Mouse (Mus musculus): ENCODE measurements around the gene 4930556J24Rik. TPM values are rescaled to one million over a fixed set of nuclear protein-coding genes. Genes with fewer than 3 reads are reported as not detected.

The 4930556J24Rik gene
- polyA plus RNA-seq, 1 experiment from 2014 or later, result 0.16 TPM

DNA sequence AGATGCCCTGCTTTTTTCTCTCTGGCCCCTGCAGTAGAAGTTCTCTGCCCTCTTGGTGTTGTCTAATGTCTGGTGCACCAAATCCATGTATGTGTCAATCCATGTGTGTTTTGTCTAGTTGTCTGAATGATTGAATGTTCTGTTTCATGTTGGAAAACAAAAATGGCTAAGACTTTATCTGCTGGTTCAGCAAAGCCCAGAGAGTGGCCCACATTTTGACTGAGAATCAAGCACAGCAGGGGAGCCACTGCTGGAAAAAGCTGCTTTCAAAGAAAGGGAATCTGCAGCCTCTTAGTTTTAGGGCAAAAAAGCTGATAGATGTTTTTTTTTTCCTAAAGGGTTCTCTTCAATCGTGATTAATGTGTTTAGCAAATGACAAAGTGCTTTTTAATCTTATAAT is 30.2 kb downstream of the 4930556J24Rik start:
- 34% methylated on average over 1 of the region's 1 CpGs for WGBS
- no peak for ATAC-seq
- H3K4me2 ChIP-seq (replicated peaks; ENCODE audit: low read depth), result no peak overlapping the region
- H3K36me3 ChIP-seq (ENCODE audit: control insufficient read depth, insufficient read depth), result no peaks in the 10 kb centered on the region
- H3K9ac ChIP-seq (ENCODE audit: low read depth, low read length), result no peak overlapping the region
- no peaks in the 10 kb centered on the region for H3K27me3 ChIP-seq (replicated peaks; ENCODE audit: control insufficient read depth, insufficient read depth, low read length)
- H3K9me3 ChIP-seq (ENCODE audit: control insufficient read depth), result no peaks in the 10 kb centered on the region
- no peaks in the 10 kb centered on the region for H3K4me1 ChIP-seq (replicated peaks; ENCODE audit: control insufficient read depth, insufficient read depth, low read length)
- H3K4me3 ChIP-seq (ENCODE audit: low read depth, low read length), result no peak overlapping the region
- no peak overlapping the region for H3K27ac ChIP-seq (ENCODE audit: low read depth, low read length)
- TF ChIP-seq CTCF (IDR thresholded peaks at IDR 0.05; ENCODE audit: low read depth), result no peak

GRCm38 (mm10) chr11:3941371-3941770 is 35.2 kb downstream of the 4930556J24Rik start:
- H3K4me3 ChIP-seq (ENCODE audit: low read depth, low read length), result no peak overlapping the region
- H3K27me3 ChIP-seq (replicated peaks; ENCODE audit: control insufficient read depth, insufficient read depth, low read length), result no peaks in the 10 kb centered on the region
- no peaks in the 10 kb centered on the region for H3K36me3 ChIP-seq (ENCODE audit: control insufficient read depth, insufficient read depth)
- ATAC-seq, result no peak
- no peak overlapping the region for H3K9ac ChIP-seq (ENCODE audit: low read depth, low read length)
- H3K4me2 ChIP-seq (replicated peaks; ENCODE audit: low read depth), result no peak overlapping the region
- H3K9me3 ChIP-seq (ENCODE audit: control insufficient read depth), result no peaks in the 10 kb centered on the region
- TF ChIP-seq CTCF (IDR thresholded peaks at IDR 0.05; ENCODE audit: low read depth), result no peak
- WGBS, result 78% methylated on average over 7 of the region's 7 CpGs
- no peaks in the 10 kb centered on the region for H3K4me1 ChIP-seq (replicated peaks; ENCODE audit: control insufficient read depth, insufficient read depth, low read length)
- H3K27ac ChIP-seq (ENCODE audit: low read depth, low read length), result no peak overlapping the region

- Histone ChIP-seq H3K27me3 (replicated peaks; ENCODE audit: control insufficient read depth, insufficient read depth, low read length) (no peaks in the 10 kb centered on the region), H3K4me2 (replicated peaks; ENCODE audit: low read depth) (0 out of 2 replicates have a peak overlapping the region, but pooled peaks have one; percentile 27), H3K4me3 (ENCODE audit: low read depth, low read length) (no peak overlapping the region), H3K36me3 (ENCODE audit: control insufficient read depth, insufficient read depth) (no peaks in the 10 kb centered on the region), H3K9me3 (ENCODE audit: control insufficient read depth) (no peaks in the 10 kb centered on the region), H3K4me1 (replicated peaks; ENCODE audit: control insufficient read depth, insufficient read depth, low read length) (no peaks in the 10 kb centered on the region), H3K9ac (ENCODE audit: low read depth, low read length) (no peak overlapping the region), H3K27ac (ENCODE audit: low read depth, low read length) (no peak overlapping the region)
- ATAC-seq, result 0 out of 2 replicates have a peak, but pooled peaks have one; percentile 38
- 54% methylated on average over 13 of the region's 13 CpGs for WGBS
- no peak for TF ChIP-seq CTCF (IDR thresholded peaks at IDR 0.05; ENCODE audit: low read depth)
Measured at GRCm38 (mm10) chr11:3937321-3937874, 39.2 kb downstream of the 4930556J24Rik start.

DNA sequence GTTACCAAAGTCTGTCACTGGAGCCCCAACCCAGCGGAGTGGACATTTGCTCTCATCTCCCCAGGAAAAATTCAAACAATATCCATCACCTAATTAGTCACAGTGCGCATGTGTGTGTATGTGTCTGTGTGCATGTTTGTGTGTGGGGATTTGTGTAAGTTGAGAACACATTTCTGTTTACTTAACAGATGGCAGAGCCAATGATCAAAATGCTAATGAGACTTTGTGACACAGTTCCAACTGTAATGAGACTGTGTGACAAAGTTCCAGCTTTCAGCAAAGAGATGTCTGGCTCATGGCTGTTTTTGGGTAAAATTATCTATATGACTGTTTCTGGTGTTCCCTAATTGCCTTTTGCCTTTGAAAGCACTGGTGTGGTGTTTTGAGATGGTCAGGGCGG is 40.3 kb downstream of the 4930556J24Rik start:
- H3K9ac ChIP-seq (ENCODE audit: low read depth, low read length), result no peak overlapping the region
- no peak overlapping the region for H3K4me3 ChIP-seq (ENCODE audit: low read depth, low read length)
- H3K27me3 ChIP-seq (replicated peaks; ENCODE audit: control insufficient read depth, insufficient read depth, low read length), result no peaks in the 10 kb centered on the region
- TF ChIP-seq CTCF (IDR thresholded peaks at IDR 0.05; ENCODE audit: low read depth), result no peak
- H3K4me2 ChIP-seq (replicated peaks; ENCODE audit: low read depth), result no peak overlapping the region
- H3K27ac ChIP-seq (ENCODE audit: low read depth, low read length), result no peak overlapping the region
- no peak for ATAC-seq
- no peaks in the 10 kb centered on the region for H3K4me1 ChIP-seq (replicated peaks; ENCODE audit: control insufficient read depth, insufficient read depth, low read length)
- no peaks in the 10 kb centered on the region for H3K9me3 ChIP-seq (ENCODE audit: control insufficient read depth)
- H3K36me3 ChIP-seq (ENCODE audit: control insufficient read depth, insufficient read depth), result no peaks in the 10 kb centered on the region
- WGBS, result 86% methylated on average over 3 of the region's 3 CpGs

GRCm38 (mm10) chr11:3935135-3935534 is 41.4 kb downstream of the 4930556J24Rik start:
- WGBS, result 70% methylated on average over 4 of the region's 4 CpGs

DNA sequence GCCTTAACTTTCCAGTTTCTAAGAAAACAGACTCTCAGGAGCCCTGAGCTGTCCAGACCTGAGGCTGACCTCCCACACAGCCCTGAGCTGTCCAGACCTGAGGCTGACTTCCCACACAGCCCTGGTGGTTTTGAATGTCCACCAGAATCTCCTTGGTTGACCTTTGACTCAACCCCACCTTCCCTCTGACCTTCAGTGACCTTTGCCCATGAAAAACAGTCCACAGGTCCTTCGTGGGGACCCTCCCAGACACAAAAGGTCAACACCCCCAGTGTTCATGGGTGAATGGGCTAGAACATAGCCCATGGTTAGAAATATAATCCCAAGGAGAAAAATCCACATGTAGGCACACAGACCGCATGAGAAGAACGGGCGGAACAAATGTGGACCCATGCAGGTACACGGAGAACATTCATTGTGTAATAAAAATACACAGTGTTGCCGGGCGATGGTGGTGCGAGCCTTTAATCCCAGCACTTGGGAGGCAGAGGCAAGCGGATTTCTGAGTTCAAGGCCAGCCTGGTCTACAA is 42.8 kb downstream of the 4930556J24Rik start:
- H3K4me2 ChIP-seq (replicated peaks; ENCODE audit: low read depth), result no peak overlapping the region
- H3K9me3 ChIP-seq (ENCODE audit: control insufficient read depth), result no peaks in the 10 kb centered on the region
- H3K27ac ChIP-seq (ENCODE audit: low read depth, low read length), result no peak overlapping the region
- no peak overlapping the region for H3K9ac ChIP-seq (ENCODE audit: low read depth, low read length)
- H3K36me3 ChIP-seq (ENCODE audit: control insufficient read depth, insufficient read depth), result no peaks in the 10 kb centered on the region
- H3K4me1 ChIP-seq (replicated peaks; ENCODE audit: control insufficient read depth, insufficient read depth, low read length), result no peaks in the 10 kb centered on the region
- H3K4me3 ChIP-seq (ENCODE audit: low read depth, low read length), result no peak overlapping the region
- TF ChIP-seq CTCF (IDR thresholded peaks at IDR 0.05; ENCODE audit: low read depth), result no peak
- WGBS, result 91% methylated on average over 9 of the region's 9 CpGs
- ATAC-seq, result no peak
- no peaks in the 10 kb centered on the region for H3K27me3 ChIP-seq (replicated peaks; ENCODE audit: control insufficient read depth, insufficient read depth, low read length)

More at GRCm38 (mm10) chr11:3935135-3935534, 41.4 kb downstream of the 4930556J24Rik start:
- Histone ChIP-seq H3K36me3 (ENCODE audit: control insufficient read depth, insufficient read depth) (no peaks in the 10 kb centered on the region), H3K4me3 (ENCODE audit: low read depth, low read length) (no peak overlapping the region), H3K27me3 (replicated peaks; ENCODE audit: control insufficient read depth, insufficient read depth, low read length) (no peaks in the 10 kb centered on the region), H3K9me3 (ENCODE audit: control insufficient read depth) (no peaks in the 10 kb centered on the region), H3K4me1 (replicated peaks; ENCODE audit: control insufficient read depth, insufficient read depth, low read length) (no peaks in the 10 kb centered on the region), H3K9ac (ENCODE audit: low read depth, low read length) (no peak overlapping the region), H3K27ac (ENCODE audit: low read depth, low read length) (no peak overlapping the region), H3K4me2 (replicated peaks; ENCODE audit: low read depth) (no peak overlapping the region)
- no peak for ATAC-seq
- TF ChIP-seq CTCF (IDR thresholded peaks at IDR 0.05; ENCODE audit: low read depth), result no peak
